Mouse (Mus musculus) heart, embryonic 12.5 days (tissue): ENCODE measurements around the gene Lmo2. TPM values are rescaled to one million over a fixed set of nuclear protein-coding genes. Genes with fewer than 3 reads are reported as not detected.

ENCODE experiments used
- ATAC-seq: fragments of 200-750 bp; cut with Nextera tagmentation; 2 replicates; pipeline ENCODE4 v1.8.0; 2017; ENCODE audit warnings: moderate TSS enrichment, moderate library complexity; ENCODE audit not compliant: insufficient number of reproducible peaks, low FRiP score
- H3K27ac ChIP-seq: fragments of 300-500 bp; sonication (generic); 2 replicates; pipeline ENCODE4 v1.5.1; 2016; ENCODE audit warnings: mild to moderate bottlenecking, moderate library complexity; ENCODE audit not compliant: poor library complexity, severe bottlenecking
- H3K27me3 ChIP-seq: fragments of 300-500 bp; sonication (generic); replicated peaks from 2 replicates; pipeline ENCODE4 v1.6.1; 2016; ENCODE audit warnings: mild to moderate bottlenecking, moderate library complexity
- H3K36me3 ChIP-seq: fragments of 300-500 bp; sonication (generic); 2 replicates; pipeline ENCODE4 v1.6.1; 2016; ENCODE audit warnings: mild to moderate bottlenecking, moderate library complexity
- H3K4me1 ChIP-seq: fragments of 300-500 bp; sonication (generic); replicated peaks from 2 replicates; pipeline ENCODE4 v1.6.1; 2016; ENCODE audit warnings: mild to moderate bottlenecking
- H3K4me2 ChIP-seq: fragments of 300-500 bp; sonication (generic); 2 replicates; pipeline ENCODE4 v1.6.1; 2016; ENCODE audit warnings: mild to moderate bottlenecking, moderate library complexity
- H3K4me3 ChIP-seq: fragments of 300-500 bp; sonication (generic); 2 replicates; pipeline ENCODE4 v1.5.1; 2016; ENCODE audit warnings: mild to moderate bottlenecking
- H3K9ac ChIP-seq: fragments of 300-500 bp; sonication (generic); 2 replicates; pipeline ENCODE4 v1.6.1; 2016; ENCODE audit warnings: mild to moderate bottlenecking, moderate library complexity
- H3K9me3 ChIP-seq: fragments of 300-500 bp; sonication (generic); replicated peaks from 2 replicates; pipeline ENCODE4 v1.6.1; 2016; ENCODE audit warnings: mild to moderate bottlenecking, moderate library complexity
- WGBS: fragments of 180-500 bp; shearing (Covaris S2); methylation state at CpG from one replicate; pipeline ENCODE4 v1.1.7; 2016; 5-methylcytosine and 5-hydroxymethylcytosine counted together
- polyA plus RNA-seq: library from polyadenylated mRNA; unstranded; fragments of >200 nt; fragmentation: Nextera tagmentation; extraction: Ambion mirVana; gene quantifications from 2 replicates; pipeline ENCODE4 v1.2.1, GENCODE M21; 2016

Gene Lmo2
- polyA plus RNA-seq, result 22.3 and 24.9 TPM in 2 replicates

DNA sequence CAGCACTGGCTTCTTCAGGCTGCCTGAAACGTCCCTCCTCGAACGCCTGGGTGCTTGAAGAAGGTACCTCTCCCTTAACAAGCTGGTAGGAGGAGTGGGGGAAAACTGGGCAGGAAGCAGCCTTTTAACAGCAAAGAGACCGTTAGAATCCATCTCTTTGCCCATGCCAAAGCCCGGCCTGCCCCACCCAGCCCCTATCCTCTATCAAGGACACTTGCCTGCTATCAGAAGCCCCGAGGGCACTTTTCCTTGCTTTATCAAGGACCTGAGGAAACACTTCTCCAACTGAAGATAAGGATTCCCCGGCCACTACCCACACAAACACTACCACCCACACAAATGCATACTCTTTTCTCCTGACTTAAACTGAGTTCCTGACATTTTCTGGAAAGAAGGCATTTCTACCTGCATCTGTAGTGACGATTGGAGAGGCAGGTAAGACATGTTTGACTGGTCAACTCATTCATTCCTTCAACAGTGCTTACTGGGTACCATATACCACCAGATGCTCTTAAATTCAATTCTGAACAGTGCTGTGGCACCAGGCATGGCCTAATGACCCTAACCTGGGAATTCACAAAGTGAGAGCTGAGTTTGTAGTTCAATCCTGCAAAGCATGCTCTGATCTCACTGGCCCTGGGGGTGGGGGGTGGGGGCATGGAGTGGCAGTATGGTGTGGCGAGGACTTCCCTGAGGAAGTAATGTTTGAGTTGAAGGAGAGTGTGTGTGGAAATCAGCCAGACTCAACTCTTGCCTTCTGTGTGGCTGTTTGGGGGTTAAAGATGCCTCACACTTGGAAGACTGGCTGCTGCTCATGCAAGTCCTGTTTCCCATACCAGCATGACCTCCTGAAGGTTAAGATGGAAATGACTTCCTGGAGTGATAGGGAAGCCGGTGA, at the start of gene Lmo2:
Gene Lmo2, plus strand, starts transcription at position 338 of the 898 bp plus-strand sequence.
- H3K27me3 ChIP-seq, result no peaks in the 10 kb centered on the region; the same call in none of the 2 replicates
- H3K4me3 ChIP-seq, result no peak within 1 kb of the TSS
- no peaks in the 10 kb centered on the region for H3K36me3 ChIP-seq
- H3K9me3 ChIP-seq, result no peaks in the 10 kb centered on the region
- H3K9ac ChIP-seq, result no peak within 1 kb of the TSS
- WGBS, result 21% methylated on average over 10 of the region's 10 CpGs
- no peak for ATAC-seq
- H3K4me1 ChIP-seq, result peaks cover 10% of the 10 kb centered on the region
- no peak within 1 kb of the TSS for H3K27ac ChIP-seq
- 0 out of 2 replicates have a peak within 1 kb of the TSS, but pooled peaks have one; percentile 12 for H3K4me2 ChIP-seq

DNA sequence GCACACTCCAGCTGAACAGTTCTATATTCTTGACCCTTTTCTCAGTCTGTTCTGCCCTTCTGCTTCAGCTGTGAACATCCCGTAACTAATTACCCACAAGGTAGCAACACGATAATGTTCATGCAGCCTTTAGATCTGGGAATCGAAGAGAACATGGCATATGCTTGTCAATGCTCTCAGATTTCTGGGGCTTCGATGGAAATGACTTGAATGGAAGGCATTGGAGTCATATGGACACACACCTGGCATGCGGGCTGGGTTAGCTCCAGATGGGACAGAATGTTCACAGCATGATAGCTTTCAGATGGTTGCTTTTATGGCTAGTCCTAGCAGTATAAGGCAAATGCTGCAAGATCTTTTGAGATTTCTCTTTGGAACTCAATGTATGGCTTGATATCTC, 47.2 kb upstream of the Lmo2 start:
- no peak overlapping the region for H3K9ac ChIP-seq
- H3K4me2 ChIP-seq, result no peak overlapping the region
- H3K36me3 ChIP-seq, result no peaks in the 10 kb centered on the region
- H3K9me3 ChIP-seq, result no peaks in the 10 kb centered on the region
- no peak for ATAC-seq
- peaks cover 3% of the 10 kb centered on the region; the same call in 1 of the 2 replicates for H3K4me1 ChIP-seq
- no peak overlapping the region for H3K27ac ChIP-seq
- no peak overlapping the region for H3K4me3 ChIP-seq
- 85% methylated on average over 5 of the region's 5 CpGs for WGBS
- H3K27me3 ChIP-seq, result 0 out of 2 replicates have a peak, but pooled peaks cover 5% of the 10 kb centered on the region

DNA sequence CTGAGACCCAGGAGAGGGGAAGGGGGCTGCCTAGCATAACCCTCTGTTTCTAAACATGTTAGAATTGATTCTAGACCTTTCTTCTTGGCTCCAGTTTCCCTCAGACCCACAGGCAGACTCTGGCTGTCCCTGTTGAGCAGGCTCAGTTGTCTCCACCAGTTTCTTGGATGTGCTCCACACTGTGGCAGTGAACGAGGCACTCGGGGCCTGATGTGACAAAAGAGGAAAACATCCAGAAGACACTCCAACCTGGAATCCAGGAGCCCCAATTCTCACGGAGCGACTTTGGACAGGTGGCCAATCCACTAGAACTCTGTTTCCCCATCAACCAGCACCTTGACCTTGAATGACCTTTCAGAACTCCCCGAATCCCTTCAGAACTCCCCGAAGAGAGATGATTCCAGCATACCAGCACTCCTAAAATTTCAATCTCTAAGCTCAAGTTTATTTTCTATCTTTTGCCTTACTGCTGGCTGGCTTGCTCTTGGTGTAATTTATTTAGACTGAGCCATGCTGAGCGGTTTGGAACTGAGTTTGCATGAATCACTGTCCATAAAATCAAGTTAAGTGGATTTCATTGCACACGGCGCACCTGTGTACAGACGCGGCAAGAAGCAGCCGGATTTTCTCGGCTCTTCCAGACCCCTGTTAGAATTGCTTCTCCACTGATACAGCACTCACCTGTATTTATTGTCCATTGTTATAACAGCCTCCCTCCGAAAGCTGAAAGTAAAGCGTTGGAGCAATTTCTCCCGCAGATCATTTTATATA, 45.1 kb upstream of the Lmo2 start:
- Histone ChIP-seq H3K27ac (no peak overlapping the region), H3K4me2 (no peak overlapping the region), H3K9me3 (no peaks in the 10 kb centered on the region), H3K4me3 (no peak overlapping the region), H3K36me3 (no peaks in the 10 kb centered on the region), H3K9ac (no peak overlapping the region), H3K4me1 (no peaks in the 10 kb centered on the region), H3K27me3 (0 out of 2 replicates have a peak, but pooled peaks cover 5% of the 10 kb centered on the region)
- no peak for ATAC-seq
- 86% methylated on average over 16 of the region's 16 CpGs for WGBS

DNA sequence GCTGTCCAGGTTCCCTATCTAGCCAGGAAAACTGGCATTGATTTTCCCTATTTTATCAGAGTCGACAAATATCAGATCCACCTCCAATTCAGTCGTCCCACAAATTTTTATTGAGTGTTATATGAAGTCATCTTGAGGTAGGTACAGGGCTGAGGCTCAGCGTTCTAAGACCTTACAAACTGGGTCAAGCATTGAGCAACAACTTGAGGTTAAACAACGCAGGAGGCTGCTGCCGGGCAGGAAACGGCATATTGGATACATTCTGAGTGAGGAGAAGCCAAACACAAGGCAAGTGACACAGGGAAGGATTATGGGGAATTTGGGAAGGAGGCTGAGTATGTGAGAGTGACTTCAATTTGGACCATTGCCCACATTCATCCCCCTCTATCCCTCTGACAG, 44.5 kb upstream of the Lmo2 start:
- Histone ChIP-seq H3K9me3 (no peaks in the 10 kb centered on the region), H3K27me3 (0 out of 2 replicates have a peak, but pooled peaks cover 5% of the 10 kb centered on the region), H3K4me1 (no peaks in the 10 kb centered on the region), H3K4me3 (no peak overlapping the region), H3K36me3 (no peaks in the 10 kb centered on the region), H3K9ac (no peak overlapping the region), H3K27ac (no peak overlapping the region), H3K4me2 (no peak overlapping the region)
- ATAC-seq, result no peak
- 81% methylated on average over 6 of the region's 6 CpGs for WGBS

DNA sequence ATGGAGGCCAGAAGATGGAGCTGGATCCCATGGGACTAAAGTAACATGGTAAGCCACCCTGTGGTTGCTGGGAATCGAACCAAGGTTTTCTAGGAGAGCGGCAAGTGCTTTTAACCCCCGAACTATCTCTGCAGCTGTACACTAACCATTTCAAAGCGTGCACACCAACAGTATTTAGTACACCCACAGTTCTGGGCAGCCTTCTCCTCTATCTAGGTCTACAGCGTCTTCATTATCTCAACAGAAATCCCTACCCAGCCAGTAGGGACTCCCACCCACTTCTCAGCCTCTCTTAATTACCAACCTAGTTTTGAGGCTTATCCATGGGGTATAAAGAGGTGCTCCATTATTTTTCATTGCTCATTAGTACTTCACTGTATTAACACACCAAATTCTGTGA, 41.7 kb upstream of the Lmo2 start:
- Histone ChIP-seq H3K4me1 (no peaks in the 10 kb centered on the region), H3K9me3 (no peaks in the 10 kb centered on the region), H3K27ac (no peak overlapping the region), H3K4me3 (no peak overlapping the region), H3K36me3 (no peaks in the 10 kb centered on the region), H3K27me3 (0 out of 2 replicates have a peak, but pooled peaks cover 5% of the 10 kb centered on the region), H3K9ac (no peak overlapping the region), H3K4me2 (no peak overlapping the region)
- no peak for ATAC-seq
- 75% methylated on average over 5 of the region's 5 CpGs for WGBS

DNA sequence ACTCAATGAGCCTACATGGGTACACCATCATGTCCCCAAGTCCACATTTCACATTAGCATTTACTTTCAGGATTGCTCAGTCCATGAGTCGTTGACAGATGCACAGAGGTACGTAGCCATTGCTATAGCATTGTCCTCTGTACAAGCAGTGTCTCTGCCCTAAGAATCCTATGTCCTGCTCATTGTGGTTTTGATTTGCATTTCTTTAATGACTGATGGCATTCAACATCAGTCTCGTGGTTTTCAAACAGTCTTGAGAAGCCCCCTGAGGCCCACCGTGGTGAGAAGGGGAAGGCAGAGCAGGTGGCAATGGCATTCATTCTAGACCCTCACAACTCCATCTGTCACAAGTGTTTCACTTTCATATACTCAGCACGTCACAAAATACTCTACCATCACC, 40.4 kb upstream of the Lmo2 start:
- H3K27me3 ChIP-seq, result 0 out of 2 replicates have a peak, but pooled peaks cover 2% of the 10 kb centered on the region
- WGBS, result 83% methylated on average over 5 of the region's 5 CpGs
- ATAC-seq, result no peak
- no peaks in the 10 kb centered on the region for H3K9me3 ChIP-seq
- no peak overlapping the region for H3K9ac ChIP-seq
- H3K36me3 ChIP-seq, result no peaks in the 10 kb centered on the region
- no peak overlapping the region for H3K27ac ChIP-seq
- H3K4me2 ChIP-seq, result no peak overlapping the region
- no peaks in the 10 kb centered on the region for H3K4me1 ChIP-seq
- H3K4me3 ChIP-seq, result no peak overlapping the region

DNA sequence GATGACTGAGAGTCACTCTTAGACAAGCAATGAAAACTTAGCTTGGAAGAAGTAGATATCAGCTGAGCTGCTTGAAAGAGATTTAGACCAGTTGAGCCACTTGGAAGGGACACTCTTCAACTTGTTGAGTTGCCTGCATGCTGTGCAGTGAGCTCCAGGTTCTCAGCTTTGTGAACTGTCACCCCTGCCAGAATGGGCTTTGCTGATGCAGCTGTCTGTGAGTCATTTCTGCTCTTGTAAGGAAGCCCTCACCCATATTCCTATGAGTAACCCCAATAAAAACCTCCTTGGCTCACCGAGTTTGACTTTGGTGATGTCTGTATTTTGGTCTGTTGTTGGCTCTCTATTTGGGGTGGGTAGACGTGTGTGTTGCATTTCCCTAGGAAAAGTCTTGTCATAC, 39.4 kb upstream of the Lmo2 start:
- Histone ChIP-seq H3K27me3 (no peaks in the 10 kb centered on the region), H3K4me3 (no peak overlapping the region), H3K9me3 (no peaks in the 10 kb centered on the region), H3K4me1 (no peaks in the 10 kb centered on the region), H3K27ac (no peak overlapping the region), H3K9ac (no peak overlapping the region), H3K4me2 (no peak overlapping the region), H3K36me3 (no peaks in the 10 kb centered on the region)
- ATAC-seq, result no peak
- WGBS, result 64% methylated on average over 2 of the region's 2 CpGs

DNA sequence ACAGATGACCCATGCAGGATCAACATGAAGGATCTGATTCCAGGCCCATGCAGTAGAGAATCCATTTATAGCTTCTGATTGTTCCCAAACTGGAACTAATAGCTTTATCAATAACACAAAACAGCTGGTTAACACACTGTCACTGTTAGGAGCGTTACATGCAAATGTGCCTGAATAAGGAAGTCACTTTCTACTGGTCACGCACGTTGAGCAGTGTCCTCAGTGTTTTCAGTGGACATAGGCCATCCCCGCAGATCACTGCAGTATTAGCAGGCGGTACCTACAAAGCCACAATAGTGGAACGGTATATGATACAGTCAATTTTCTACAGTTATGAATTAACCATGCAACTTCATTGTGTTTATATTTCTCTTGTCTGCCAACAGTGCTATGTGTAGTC, 38.3 kb upstream of the Lmo2 start:
- Histone ChIP-seq H3K9me3 (no peaks in the 10 kb centered on the region), H3K36me3 (no peaks in the 10 kb centered on the region), H3K27me3 (no peaks in the 10 kb centered on the region), H3K4me3 (no peak overlapping the region), H3K9ac (no peak overlapping the region), H3K27ac (no peak overlapping the region), H3K4me2 (no peak overlapping the region), H3K4me1 (no peaks in the 10 kb centered on the region)
- WGBS, result 86% methylated on average over 6 of the region's 6 CpGs
- no peak for ATAC-seq

DNA sequence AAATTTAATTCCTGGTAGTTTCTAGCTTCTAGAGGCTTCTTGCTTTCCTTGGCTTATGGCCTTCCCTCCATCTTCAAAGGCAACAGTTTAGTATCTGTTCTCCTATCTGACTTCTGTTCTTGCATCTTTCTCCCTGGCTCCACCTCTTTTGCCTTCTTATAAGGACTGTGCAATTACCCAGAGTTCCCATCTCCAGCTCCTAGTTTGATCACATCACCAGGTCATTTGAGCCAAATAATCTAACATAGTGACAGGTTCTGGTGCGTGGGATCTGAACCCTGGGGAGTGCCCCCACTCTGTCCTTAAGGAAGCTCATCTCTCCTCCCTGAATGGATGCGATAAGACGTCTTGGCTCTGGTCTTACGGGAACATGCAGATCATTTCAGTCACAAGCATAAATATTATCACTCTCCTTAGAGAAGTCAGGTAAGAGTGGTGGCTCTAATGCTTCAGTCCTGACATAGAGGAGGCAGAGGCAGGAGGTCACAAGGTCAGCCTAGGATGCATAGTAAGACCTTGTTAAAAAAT, 31.1 kb upstream of the Lmo2 start:
- H3K4me2 ChIP-seq, result no peak overlapping the region
- H3K4me1 ChIP-seq, result 0 out of 2 replicates have a peak, but pooled peaks cover 6% of the 10 kb centered on the region
- no peak overlapping the region for H3K4me3 ChIP-seq
- 80% methylated on average over 4 of the region's 4 CpGs for WGBS
- H3K27me3 ChIP-seq, result 0 out of 2 replicates have a peak, but pooled peaks cover 3% of the 10 kb centered on the region
- H3K9me3 ChIP-seq, result no peaks in the 10 kb centered on the region
- H3K27ac ChIP-seq, result no peak overlapping the region
- no peaks in the 10 kb centered on the region for H3K36me3 ChIP-seq
- ATAC-seq, result no peak
- no peak overlapping the region for H3K9ac ChIP-seq

DNA sequence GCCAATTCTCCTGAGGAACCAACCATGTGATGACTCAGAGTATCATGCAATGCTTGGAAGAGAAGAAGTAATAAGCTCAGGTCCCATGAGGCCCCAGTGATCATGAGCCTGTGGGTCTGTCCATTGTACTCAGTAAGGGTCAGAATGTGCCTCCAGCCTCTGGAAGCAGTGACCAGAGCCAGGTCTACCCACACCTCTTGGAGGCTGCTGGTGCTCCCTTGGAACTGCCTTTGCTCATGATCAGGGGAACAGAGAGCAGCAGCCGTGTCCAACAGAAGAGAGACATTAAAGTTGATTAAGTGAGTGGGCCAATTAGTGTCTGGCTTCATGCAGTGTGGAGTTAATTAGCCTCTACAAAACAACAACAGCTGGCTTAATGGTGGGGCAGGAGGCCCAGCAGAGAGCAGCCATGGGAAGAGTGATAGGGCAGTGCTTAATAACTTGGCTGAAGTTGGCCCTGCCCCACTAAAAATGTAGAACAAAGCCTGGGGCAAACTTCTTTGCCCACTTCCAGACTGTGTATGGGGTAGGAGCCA, 30.1 kb upstream of the Lmo2 start:
- Histone ChIP-seq H3K4me2 (no peak overlapping the region), H3K9ac (no peak overlapping the region), H3K9me3 (no peaks in the 10 kb centered on the region), H3K36me3 (no peaks in the 10 kb centered on the region), H3K27ac (no peak overlapping the region), H3K27me3 (0 out of 2 replicates have a peak, but pooled peaks cover 3% of the 10 kb centered on the region), H3K4me3 (no peak overlapping the region), H3K4me1 (0 out of 2 replicates have a peak, but pooled peaks cover 7% of the 10 kb centered on the region)
- ATAC-seq, result no peak
- 65% methylated on average over 1 of the region's 1 CpGs for WGBS
